Mouse (Mus musculus): ENCODE results near the gene Spi1. TPM values are rescaled to one million over a fixed set of nuclear protein-coding genes. Genes with fewer than 3 reads are reported as not detected.
"Not testable (repeated sequence)": the region's sequence is repeated elsewhere in the genome, so short reads cannot be mapped to it uniquely, and the experiment has no call there.

Gene Spi1
- total RNA-seq, 2 experiments from 2014 or later, result 0.87 to 1.2 TPM

DNA sequence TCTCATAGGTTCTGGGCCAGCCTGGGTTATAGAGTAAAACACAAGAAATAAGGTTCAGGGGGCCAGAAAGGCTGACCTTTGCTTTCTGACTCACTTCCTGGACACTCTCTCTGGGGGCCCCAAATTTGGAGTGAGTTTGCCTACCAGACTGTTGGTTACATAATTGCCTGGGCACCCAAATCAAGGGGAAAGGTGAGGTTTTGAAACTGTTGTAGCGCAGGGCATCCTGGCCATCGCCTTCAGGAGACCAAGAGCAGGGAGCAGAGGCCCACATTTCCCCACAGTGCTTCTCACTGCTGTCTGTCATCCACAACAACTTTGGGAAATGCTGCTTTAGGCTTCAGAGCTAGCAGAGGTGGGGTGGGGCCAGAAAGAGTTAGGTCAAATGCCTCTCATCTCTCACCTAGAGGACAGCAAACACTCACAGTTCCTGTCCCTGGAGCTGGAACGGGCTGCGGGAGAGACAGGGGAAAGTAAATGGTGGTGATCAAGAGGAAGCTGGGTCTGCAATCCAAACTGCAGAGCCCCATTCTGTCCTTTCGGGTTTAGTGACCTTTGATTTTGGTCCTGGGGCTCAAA is 27.7 kb downstream of the Spi1 start:
- intact Hi-C loops (cut with DNase I), result no loop called here
- no peak for TF ChIP-seq CTCF (IDR thresholded peaks at IDR 0.05)
- no peak for DNase-seq
- H3K27ac ChIP-seq, result no peak overlapping the region
- no peak overlapping the region for H3K4me3 ChIP-seq

DNA sequence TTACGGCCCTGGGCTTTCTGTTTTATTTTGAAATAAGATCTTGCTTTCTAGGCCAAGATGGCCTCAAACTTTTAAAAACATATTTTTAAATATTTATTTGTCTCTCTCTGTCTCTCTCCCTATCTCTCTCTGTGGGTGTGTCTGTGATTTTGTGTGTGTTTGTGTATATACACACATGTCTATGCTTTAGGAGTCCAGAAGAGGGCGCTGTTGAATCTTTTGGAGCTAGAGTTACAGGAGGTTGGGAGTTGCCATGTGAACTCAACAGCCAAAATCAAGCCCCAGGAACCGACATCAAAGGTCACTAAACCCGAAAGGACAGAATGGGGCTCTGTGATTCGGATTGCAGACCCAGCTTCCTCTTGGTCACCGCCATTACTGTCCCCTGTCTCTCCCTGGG is 28.2 kb downstream of the Spi1 start:
- Histone ChIP-seq H3K27ac (no peak overlapping the region), H3K4me3 (no peak overlapping the region)
- DNase-seq, result no peak
- intact Hi-C loops (cut with DNase I), result no loop called here
- TF ChIP-seq CTCF (IDR thresholded peaks at IDR 0.05), result no peak

DNA sequence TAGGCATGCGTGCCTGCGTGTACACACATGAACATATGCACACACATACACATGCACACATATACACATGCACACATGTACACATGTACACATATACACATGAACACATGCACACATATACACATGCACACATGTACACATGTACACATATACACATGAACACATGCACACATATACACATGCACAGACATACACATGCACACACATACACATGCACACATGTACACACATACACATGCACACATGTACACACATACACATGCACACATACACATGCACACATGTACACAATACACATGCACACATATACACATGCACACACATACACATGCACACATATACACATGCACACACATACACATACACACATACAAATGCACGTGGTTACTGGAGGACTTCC is 29.6 kb downstream of the Spi1 start:
- intact Hi-C loops (cut with DNase I); H3K27ac ChIP-seq: not testable (repeated sequence)

GRCm38 (mm10) chr2:91112491-91112890 is 30.3 kb downstream of the Spi1 start:
- Histone ChIP-seq H3K4me3 (no peak overlapping the region), H3K27ac (no peak overlapping the region)
- intact Hi-C loops (cut with DNase I), result no loop called here
- no peak for TF ChIP-seq CTCF (IDR thresholded peaks at IDR 0.05)
- DNase-seq, result no peak

More for the DNA sequence above, 29.6 kb downstream of the Spi1 start:
- not testable (repeated sequence) for DNase-seq, H3K4me3 ChIP-seq

DNA sequence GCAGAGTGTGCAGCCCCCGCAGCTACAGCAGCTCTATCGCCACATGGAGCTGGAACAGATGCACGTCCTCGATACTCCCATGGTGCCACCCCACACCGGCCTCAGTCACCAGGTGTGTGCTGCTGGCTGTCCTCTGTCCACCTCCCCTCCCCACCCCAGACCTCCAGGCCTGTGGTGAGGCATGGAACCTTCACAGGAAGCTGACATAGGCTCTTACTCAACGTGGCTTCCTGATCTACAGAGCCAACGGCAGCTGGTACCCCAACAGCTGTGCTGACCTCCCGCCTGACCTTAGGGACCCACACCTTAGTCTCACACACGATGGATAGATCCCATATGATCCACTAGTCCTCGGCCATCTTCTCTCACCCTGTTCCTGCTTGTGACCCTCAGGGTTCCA is 31.1 kb downstream of the Spi1 start:
- intact Hi-C loops (cut with DNase I), result no loop called here
- no peak overlapping the region for H3K27ac ChIP-seq
- no peak for TF ChIP-seq CTCF (IDR thresholded peaks at IDR 0.05)
- no peak overlapping the region for H3K4me3 ChIP-seq
- DNase-seq, result no peak

- Histone ChIP-seq H3K27ac (no peak overlapping the region), H3K4me3 (no peak overlapping the region)
- no peak for DNase-seq
- intact Hi-C loops (cut with DNase I), result no loop called here
- TF ChIP-seq CTCF (IDR thresholded peaks at IDR 0.05), result no peak
Observed at GRCm38 (mm10) chr2:91113852-91114251, 31.7 kb downstream of the Spi1 start.

DNA sequence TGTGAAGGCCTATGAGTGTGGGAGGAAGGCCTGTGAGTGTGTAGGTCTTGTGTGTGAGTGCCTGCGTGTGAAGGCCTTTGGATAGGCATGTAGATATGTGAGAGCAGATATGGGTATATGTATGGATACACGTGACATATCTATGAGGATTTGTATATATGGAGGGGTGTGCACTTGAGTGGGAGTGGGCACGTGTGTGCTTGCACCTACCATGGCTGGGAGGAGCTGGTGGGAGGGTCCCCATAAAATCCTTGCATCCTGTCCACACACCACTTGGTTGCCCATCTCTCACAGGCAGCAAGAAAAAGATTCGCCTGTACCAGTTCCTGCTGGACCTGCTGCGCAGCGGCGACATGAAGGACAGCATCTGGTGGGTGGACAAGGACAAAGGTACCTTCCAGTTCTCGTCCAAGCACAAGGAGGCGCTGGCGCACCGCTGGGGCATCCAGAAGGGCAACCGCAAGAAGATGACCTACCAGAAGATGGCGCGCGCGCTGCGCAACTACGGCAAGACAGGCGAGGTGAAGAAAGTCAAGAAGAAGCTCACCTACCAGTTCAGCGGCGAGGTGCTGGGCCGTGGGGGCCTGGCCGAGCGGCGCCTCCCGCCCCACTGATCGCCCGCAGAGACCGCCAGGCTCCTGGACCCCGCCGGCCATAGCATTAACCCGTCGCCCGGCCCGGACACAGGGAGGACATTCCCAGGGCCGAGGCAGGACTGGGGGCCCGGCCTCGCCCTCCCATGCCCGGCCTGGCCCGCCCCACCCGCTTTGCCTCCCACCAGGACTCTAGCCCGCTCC is 32.8 kb downstream of the Spi1 start:
- intact Hi-C loops (cut with DNase I), result loop anchor here (1.0 to 5.0 kb wide), 3 partner anchors 79 to 362 kb away; partner anchors contain the start of gene Ddb2

DNA sequence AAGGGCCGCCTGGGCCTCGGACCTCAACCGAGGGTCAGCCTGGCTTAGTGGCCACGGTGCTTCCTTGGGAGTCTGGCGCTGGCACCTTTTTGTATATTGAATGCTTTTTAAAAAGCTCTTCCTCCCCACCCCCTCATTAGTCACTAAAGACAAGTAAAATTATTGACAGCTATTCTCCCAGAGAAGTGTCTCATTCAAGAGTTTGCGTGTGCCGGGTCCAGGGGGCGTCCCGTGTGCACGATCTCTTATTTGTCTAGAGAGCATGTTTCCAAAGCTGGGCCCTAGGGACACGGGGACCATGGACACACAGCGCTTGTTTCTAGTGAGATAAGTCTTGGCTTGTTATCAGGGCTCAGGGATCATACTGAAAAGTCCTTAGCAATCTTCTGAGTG is 33.4 kb downstream of the Spi1 start:
- no peak for DNase-seq
- intact Hi-C loops (cut with DNase I), result loop anchor here (1.0 to 5.0 kb wide), 3 partner anchors 79 to 362 kb away; partner anchors contain the start of gene Ddb2
- no peak for TF ChIP-seq CTCF (IDR thresholded peaks at IDR 0.05)
- Histone ChIP-seq H3K4me3 (peak overlapping the region; percentile 70), H3K27ac (peak overlapping the region; percentile 77)

More for the DNA sequence above, 32.8 kb downstream of the Spi1 start:
- peak overlapping the region; percentile 77 for H3K27ac ChIP-seq
- DNase-seq, result peak; percentile 98
- no peak; the same call in 1 of the 2 replicates for TF ChIP-seq CTCF (IDR thresholded peaks at IDR 0.05)
- H3K4me3 ChIP-seq, result peak overlapping the region; percentile 70

- intact Hi-C loops (cut with DNase I), result loop anchor here (2.0 to 5.0 kb wide), 3 partner anchors 120 to 360 kb away; partner anchors contain the start of gene Ddb2
- TF ChIP-seq CTCF (IDR thresholded peaks at IDR 0.05), result no peak
- no peak for DNase-seq
- Histone ChIP-seq H3K27ac (no peak overlapping the region), H3K4me3 (no peak overlapping the region)
Observed at GRCm38 (mm10) chr2:91116842-91117241, 34.7 kb downstream of the Spi1 start.

- no peak within 1 kb of the TSS for H3K4me3 ChIP-seq
- no peak for TF ChIP-seq CTCF (IDR thresholded peaks at IDR 0.05)
- intact Hi-C loops (cut with DNase I), result loop anchor here (2.0 to 5.0 kb wide), 3 partner anchors 120 to 360 kb away; partner anchors contain the start of gene Ddb2
- no peak for DNase-seq
- H3K27ac ChIP-seq, result no peak within 1 kb of the TSS
Observed at GRCm38 (mm10) chr2:91117585-91118275, 35.5 kb downstream of the Spi1 start, which contains the start of gene Mybpc3. Gene Mybpc3, plus strand, starts transcription at chr2:91118144.

DNA sequence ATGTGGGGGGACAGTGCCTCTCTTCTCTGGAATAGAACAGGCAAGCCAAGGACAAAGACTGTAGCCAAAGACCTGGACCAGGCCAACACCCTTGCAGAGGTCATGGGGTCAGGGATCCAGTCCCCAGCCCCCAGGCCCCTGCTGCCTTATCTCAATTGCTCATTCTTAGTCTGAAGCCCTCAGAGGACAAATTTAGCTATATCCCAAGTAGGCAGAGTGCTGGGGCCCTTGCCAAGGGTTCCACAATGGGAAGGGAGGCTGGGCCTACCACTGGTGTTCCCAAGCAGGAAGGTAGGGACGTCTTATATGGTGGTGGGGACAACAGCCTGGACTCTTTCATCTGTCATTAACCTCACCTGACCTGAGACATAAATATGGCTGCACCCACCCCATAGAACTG is 36.5 kb downstream of the Spi1 start:
- DNase-seq, result no peak
- intact Hi-C loops (cut with DNase I), result loop anchor here (5.0 kb wide), 2 partner anchors 119 to 359 kb away; partner anchors contain the start of gene Ddb2
- no peak overlapping the region for H3K27ac ChIP-seq
- no peak overlapping the region for H3K4me3 ChIP-seq
- no peak for TF ChIP-seq CTCF (IDR thresholded peaks at IDR 0.05)

DNA sequence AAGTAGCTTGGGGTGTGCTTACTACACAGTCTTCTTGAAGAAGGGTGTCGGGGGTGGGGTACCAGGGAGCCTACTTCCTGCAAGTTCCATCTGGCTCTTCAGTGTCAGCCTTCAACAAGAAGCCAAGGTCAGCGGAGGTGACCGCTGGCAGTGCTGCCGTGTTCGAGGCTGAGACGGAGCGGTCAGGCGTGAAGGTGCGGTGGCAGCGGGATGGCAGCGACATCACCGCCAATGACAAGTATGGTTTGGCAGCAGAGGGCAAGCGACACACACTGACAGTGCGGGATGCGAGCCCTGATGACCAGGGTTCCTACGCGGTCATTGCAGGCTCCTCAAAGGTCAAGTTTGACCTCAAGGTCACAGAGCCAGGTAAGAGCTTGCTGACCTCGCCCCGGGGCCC is 36.9 kb downstream of the Spi1 start:
- no peak overlapping the region for H3K4me3 ChIP-seq
- no peak for DNase-seq
- TF ChIP-seq CTCF (IDR thresholded peaks at IDR 0.05), result no peak
- intact Hi-C loops (cut with DNase I), result loop anchor here (5.0 kb wide), 2 partner anchors 118 to 358 kb away; partner anchors contain the start of gene Ddb2
- no peak overlapping the region for H3K27ac ChIP-seq
